Mouse (Mus musculus) lung, postnatal 0 days (tissue): ENCODE data around the gene Pacsin2.

Source experiments
- CTCF ChIP-seq: IDR thresholded peaks from 2 replicates; pipeline ENCODE4 v1.5.1; 2016; ENCODE audit warnings: antibody characterized with exemption, mild to moderate bottlenecking
- EP300 ChIP-seq: IDR thresholded peaks from 2 replicates; pipeline ENCODE4 v1.6.1; 2016; ENCODE audit warnings: antibody characterized with exemption, mild to moderate bottlenecking, control low read depth

DNA sequence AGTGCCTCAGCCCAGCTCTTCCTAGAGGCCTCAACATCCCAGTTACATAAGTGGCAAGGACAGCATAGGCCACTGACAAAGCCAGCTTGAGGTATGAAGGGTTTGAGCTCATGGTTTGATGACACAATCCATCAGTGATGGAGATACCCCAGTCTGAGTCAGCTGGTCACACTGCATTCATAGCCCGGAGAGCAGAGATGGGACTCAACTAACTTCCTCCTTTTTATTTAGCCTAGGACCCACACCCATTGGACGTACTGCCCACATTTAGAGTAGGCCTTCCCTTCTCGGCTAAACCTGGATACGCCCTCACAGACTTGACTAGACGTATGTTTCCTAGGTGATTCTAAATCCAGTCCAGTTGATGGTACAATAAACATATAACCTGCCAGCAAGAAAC is 56.2 kb downstream of the Pacsin2 start:
- TF ChIP-seq CTCF: no peak
- TF ChIP-seq EP300: no peak; the same call in 1 of the 2 replicates
